Mouse (Mus musculus) olfactory bulb, adult 2 months (tissue): ENCODE data around the gene Igf1r.

ENCODE experiments used
- CTCF ChIP-seq: fragments of 200-500 bp; IDR thresholded peaks from 2 replicates; pipeline ENCODE4 v1.5.1; 2012; ENCODE audit warnings: low read depth, mild to moderate bottlenecking, low read length, moderate library complexity; ENCODE audit not compliant: insufficient read depth
- POLR2A ChIP-seq: fragments of 200-500 bp; IDR thresholded peaks from 2 replicates; pipeline ENCODE4 v1.6.1; 2012; ENCODE audit warnings: mild to moderate bottlenecking, low read depth, low read length, moderate library complexity; ENCODE audit not compliant: insufficient read depth

DNA sequence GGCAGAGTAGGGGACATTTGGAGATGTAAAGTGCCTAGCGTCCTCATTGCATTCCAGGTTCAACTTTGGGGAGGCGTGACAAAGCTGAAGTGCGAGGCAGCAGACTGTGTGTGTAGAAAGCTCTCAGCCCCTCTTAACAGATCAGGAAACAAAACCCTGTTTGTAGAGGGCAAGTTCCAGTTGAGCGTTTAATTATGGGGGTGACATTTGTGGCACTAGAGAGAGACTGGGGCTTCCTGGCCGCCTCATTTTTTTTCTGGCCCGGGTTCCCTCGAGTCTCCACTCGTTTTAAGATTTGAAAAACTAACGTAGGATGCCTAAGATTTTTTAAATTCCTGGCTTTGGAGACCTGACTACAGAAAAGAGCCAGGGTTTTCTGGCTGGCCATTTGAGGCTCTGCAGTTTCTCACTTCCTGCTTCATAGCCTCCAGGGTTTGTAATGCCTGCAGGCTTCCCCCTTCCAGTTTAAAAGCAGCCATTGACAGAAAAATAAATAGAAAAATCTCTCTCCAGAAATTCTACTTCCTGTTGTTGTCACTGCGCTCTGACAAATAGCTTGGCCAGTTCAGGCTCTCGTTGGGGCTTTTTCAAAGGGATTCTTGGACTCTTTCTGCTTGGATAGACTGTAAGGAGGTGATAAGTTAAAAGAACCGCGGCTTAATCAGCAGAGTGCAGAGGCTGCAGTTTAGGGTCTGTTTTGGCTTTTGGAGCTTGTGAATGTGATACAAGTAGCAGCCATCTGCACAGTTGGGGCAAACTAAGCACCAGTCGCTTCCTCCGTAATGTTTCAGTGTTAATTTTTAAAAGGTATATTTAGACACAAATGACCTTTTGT, 20.8 kb downstream of the Igf1r start:
- TF ChIP-seq CTCF, result no peak
- TF ChIP-seq POLR2A, result no peak
